Mouse (Mus musculus) heart, postnatal 4 days (tissue): Measurements from ENCODE around the gene Pde5a. TPM values are rescaled to one million over a fixed set of nuclear protein-coding genes. Genes with fewer than 3 reads are reported as not detected.

ENCODE experiments used
- DNase-seq: peaks from one replicate; pipeline ENCODE4 v3.0.0; 2021
- total RNA-seq, 2 experiments: library from RNA; stranded (reverse); gene quantifications; 2 replicates each; pipeline ENCODE4 v1.2.3; 2021

Gene Pde5a
- 10 to 100 TPM in 1 of 2 experiments, 1 to 10 TPM in 1; 9.7 to 10.1 TPM for total RNA-seq

DNA sequence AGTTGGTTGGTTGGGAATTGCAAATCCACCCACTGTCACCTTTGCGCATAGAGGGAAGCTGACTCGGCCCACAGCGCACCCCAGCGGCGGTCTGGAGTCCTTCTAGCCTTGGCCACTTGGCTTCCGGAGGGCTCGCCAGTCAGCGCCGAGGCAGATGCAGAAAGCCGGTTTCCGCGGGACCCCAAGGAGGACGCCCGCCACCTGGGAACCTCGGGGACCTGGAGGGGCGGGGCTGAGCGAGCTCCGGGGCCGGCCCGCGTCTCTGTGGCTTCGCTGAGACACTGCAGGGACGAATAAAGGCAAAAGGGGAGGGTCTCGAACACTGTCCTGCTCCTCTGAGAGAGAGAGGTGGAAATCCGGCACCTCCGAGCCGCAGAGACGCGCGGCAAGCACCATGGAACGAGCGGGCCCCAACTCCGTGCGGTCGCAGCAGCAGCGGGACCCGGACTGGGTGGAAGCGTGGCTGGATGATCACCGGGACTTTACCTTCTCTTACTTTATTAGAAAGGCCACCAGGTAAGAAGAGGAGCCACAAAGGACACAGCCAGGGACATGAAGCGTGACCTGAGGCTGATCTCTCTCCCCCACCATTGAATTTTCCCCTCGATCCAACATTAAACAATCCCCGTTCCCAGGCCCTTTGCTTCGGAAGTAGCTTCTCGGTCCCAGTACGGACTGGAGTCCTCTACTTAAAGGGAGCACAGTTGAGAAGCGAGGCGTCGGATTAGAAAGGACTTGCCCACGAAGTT lies at the start of gene Pde5a:
Gene Pde5a, plus strand, starts transcription at position 96 of the 749 bp plus-strand sequence.
- peak; percentile 89 for DNase-seq

DNA sequence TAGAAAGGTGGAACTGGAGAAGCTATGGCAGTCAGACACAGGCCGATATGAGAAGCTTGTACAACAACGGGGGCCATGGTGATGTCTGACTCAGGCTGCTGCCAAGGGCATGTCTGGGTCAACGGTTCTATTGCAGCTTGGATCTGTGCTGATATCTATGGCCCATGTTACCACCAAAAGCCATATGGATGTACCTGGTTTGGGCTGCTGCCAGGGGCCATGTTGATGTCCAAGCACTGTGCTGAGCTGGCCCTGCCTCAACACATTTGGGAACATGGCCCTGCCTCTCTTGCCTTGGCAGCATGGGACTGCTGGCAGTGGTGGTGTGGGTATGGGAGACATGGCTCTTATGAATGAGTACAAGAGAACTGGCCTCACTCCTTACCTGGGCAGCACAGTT lies 47.9 kb upstream of the Pde5a start:
- no peak for DNase-seq

DNA sequence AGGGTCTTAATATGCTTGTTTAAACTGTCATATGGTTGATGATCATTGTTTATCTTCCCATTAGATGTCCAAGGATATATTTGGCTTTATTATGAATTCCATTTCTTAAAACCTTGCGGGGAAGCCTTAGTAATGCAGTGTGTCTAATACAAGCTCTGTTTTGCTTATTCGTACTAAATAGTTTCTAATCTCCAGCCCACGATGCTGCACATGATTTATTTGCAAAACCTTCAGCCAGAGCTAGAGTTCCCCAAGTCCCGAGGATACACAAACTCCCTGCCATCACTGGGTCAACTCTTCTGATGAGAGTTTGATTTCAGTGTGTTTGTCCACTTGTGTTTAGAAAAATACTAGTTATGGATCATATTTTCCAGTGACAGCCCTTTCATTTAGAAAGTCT lies 46.4 kb upstream of the Pde5a start:
- no peak for DNase-seq

DNA sequence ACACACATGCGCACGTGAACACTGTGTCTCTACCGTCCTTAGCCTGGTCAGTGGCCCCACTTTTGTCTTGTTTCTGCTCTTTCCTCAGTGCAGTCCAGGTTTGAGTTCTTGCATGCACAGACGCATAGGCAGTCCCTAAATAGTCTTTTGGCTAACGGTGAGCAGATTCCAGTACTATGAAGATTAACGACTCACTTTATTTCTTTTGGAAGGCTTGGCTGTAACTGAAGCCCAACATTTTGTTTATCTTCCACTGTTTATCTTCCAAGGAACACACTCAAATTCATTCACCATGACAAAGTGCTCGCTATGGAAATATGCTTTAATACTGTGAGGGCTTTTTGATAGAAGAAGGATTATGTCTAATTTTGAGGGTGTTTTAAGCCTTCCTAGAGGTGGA lies 43.9 kb upstream of the Pde5a start:
- no peak for DNase-seq

- DNase-seq = no peak
Observed at GRCm38 (mm10) chr3:122693039-122693438, 35.7 kb upstream of the Pde5a start.

GRCm38 (mm10) chr3:122695870-122696269 lies 32.9 kb upstream of the Pde5a start:
- DNase-seq = no peak

DNA sequence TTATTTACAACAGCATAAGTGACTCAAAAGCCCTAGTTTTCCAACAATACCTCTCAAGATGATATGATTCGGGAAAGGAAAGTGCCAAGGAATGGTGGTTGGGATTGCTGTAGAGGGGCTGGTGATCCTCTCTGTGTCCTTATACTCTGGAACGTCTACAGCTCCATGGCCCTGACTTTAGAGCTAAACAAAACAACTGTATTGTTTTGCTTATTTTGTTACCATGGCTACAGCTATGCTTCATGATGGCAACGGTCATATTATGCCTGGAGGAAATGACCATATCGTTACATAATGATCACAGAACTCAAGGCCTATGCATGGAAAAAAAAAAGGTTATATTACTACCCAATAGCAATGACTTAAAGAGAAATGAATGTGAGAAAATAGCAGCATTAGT lies 32.1 kb upstream of the Pde5a start:
- no peak for DNase-seq

GRCm38 (mm10) chr3:122704209-122704608 lies 24.5 kb upstream of the Pde5a start:
- peak; percentile 14 for DNase-seq

DNA sequence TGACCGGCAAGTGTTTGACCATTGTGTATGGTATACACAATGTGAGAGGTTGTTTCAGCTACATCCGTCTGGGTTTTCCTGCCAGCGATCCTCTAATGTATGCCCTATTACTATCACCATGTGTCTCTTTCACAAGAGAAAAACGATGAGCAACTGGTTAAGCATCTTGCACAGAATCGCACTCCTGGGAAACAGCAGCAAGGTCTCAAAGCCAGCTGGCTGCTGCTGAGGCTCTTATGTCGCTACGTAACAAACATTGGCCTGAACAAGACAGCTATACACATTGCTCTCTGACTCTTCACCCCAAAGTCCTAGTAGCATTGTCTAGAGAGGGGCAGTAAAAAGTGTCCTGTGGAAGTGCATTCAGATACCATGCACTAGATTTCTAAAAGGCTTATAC lies 23.5 kb upstream of the Pde5a start:
- no peak for DNase-seq

GRCm38 (mm10) chr3:122708485-122708884 lies 20.3 kb upstream of the Pde5a start:
- DNase-seq = no peak

DNA sequence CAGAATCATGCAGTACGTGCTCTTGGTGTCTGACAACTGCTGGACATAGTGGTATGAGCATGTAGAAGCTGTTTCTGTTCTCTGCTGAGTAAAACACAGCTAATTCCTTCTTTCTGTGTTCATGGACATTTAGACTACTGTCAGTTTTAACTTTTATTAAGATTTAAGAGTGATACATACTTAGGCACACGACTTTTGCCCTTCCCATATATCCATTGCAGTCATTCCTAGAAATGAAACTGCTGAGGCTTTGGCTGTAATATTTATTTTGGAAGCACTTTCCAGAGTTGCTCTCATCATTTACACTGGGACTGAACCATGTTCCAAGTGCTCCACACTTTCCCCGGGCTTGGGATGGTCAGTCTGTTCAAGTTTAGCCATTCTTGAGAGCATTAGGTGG lies 18.6 kb upstream of the Pde5a start:
- no peak for DNase-seq

- DNase-seq = no peak
Observed at GRCm38 (mm10) chr3:122718631-122719030, 10.1 kb upstream of the Pde5a start.

DNA sequence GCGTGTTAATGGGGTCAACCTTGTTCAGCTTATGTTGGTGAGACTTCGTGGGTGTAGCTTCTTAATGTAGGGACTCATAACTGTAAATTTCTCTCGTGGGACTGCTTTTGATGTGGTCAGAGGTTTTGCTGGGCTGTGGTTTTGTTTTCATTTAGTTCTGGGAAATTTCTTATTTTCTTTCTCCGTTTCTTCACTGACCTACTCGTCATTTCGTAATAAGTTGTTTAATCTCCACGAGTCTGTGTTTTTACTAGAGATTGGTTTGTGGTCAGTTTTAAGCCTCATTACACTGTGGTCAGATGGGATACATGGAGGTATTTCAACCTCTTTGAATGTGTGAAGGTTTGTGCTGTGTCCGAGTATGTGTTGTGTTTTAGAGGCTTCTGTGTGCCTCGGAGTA lies 7.2 kb upstream of the Pde5a start:
- DNase-seq = no peak

GRCm38 (mm10) chr3:122729601-122729959 lies 833 bp downstream of the Pde5a start:
- DNase-seq = peak; percentile 67

DNA sequence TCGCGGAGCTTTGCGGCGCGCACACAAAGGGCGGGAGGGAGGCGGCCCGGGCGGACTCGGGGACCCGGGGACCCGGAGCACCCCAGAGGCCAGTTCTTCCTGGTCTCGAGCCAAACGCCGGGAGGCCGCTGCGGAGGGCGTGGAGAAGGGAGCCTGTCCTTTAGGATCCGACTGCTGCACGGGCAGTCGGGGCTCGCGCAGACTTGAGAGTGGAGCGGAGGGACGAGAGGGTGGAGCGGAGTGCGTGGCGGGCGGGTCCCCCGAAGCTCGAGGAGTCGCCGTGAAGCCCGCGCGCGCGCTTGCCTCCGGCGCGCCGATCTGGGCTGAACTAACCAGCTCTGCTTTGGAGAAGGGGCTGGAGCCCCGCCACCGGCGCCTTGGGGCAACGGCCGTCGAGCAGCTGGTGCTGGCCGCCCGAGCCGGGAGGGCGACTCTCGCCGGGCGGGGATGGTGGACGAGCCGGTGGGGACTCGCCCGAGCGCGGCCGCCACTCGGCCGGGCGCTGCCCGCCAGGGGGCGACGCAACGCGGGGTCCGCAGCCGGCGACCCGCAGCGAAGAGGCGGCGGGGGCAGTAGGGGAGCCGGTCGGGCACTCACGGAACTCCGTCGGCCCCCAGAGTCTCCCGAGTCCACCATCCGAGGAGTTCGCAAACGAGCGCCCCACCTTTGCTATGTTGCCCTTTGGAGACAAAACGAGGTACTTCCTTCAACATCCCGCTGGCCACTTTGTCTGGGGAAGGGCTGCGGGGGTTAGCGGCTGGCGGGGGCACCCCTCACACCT lies 1.4 kb downstream of the Pde5a start:
- DNase-seq = peak; percentile 83

- DNase-seq = no peak
Observed at GRCm38 (mm10) chr3:122730741-122731235, 2.0 kb downstream of the Pde5a start.

DNA sequence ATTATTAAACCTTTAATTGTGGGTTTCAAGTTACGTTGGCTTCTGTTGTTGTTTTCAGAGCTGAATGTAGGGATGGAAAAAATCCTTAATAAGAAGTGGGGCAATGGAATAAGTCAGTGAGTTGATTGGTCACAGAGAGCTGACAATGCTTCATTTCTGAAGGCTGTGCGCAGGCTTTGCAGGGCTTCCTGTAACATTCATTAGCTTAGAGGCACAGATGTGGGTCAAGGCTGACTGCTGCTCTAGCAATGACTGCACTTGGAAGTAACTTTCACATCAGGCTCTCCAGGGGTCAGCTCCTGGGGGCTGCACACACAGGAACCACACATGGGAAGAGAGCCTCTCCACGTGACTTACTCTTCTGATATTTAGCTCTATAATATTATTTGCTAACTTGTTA lies 5.1 kb downstream of the Pde5a start:
- no peak for DNase-seq

- DNase-seq = no peak
Observed at GRCm38 (mm10) chr3:122734329-122734728, 5.6 kb downstream of the Pde5a start.

DNA sequence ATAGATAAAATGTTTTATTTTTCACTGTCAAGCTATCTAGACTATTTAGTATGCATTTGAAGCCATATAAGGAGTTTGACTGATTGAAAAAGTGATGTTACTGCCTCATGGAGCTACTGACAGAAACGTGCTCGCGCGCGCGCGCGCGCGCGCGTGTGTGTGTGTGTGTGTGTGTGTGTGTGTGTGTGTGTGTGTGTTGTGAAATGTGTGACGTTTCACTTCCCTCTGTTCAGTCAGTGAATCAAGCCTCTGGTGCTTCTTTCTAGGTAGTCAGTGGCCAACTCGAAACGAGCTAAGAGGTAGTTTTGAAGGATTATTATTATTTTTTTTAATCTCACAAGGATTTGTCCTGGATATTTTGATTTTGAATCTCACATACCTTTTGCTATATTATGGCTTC lies 10.7 kb downstream of the Pde5a start:
- no peak for DNase-seq

DNA sequence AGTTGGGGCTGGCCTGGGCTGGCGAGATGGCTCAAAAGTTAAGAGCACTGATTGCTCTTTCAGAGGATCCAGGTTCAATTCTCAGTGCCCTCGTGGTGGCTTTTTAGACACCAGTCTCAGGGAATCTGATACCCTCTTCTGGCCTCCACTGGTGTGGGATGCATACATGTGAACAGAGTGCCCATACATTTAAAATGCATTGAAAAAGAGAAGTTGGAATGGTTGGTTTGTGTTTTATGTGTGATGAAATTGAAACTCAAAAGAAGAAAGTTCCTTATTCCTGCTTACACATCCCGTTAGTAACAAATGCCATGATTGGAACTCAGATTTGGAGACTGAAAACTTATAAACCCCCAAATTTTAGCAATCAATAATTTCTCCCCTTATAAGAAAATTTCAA lies 15.5 kb downstream of the Pde5a start:
- DNase-seq = no peak

DNA sequence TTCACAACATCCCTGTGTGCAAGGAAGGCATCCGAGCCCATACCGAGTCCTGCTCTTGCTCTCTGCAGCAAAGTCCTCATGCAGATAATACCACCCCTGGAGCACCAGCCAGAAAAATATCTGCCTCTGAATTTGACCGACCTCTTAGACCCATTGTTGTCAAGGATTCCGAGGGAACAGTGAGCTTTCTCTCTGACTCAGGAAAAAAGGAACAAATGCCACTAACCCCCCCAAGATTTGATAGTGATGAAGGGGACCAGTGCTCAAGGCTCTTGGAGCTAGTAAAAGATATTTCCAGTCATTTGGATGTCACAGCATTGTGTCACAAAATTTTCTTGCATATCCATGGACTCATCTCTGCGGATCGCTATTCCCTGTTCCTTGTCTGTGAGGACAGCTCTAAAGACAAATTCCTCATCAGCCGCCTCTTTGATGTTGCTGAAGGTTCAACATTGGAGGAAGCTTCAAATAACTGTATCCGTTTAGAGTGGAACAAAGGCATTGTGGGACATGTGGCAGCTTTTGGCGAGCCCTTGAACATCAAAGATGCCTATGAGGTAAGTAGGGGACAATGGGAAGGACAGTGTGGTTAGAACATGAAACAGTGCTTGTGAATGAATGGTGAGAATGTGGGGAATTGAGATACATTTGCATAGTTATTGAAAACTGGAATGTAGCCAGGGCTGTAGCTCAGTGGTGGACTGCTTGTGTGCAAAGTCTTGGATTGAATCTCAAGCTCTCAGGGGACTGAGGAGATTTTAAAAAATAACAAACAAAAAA lies 19.4 kb downstream of the Pde5a start:
- no peak for DNase-seq

DNA sequence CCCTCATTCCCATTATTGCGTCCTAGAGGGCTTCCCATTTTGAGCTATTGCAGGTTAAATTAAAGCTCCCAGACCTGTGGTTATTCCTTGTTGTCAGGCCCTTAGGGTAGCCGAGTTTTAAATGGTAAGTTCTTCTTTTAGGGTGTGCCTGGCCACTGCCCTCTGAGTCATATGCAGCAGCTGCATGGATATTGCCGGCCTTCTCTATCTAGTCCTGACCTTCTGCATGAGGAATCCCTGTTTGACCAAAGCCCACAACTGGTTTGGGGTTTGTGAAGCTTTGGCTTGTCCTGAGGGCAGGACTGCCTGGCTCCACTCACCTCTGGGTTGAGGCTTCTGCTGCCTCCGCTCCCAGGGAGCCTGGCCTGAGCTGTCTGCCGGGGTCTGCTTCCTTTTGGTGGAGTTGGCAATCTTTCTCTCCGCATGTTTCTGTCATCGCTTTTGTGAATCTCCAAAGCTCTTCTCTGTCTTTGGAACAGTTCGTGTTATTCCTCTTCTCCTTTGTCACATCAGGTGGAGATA lies 34.6 kb downstream of the Pde5a start:
- DNase-seq = no peak

DNA sequence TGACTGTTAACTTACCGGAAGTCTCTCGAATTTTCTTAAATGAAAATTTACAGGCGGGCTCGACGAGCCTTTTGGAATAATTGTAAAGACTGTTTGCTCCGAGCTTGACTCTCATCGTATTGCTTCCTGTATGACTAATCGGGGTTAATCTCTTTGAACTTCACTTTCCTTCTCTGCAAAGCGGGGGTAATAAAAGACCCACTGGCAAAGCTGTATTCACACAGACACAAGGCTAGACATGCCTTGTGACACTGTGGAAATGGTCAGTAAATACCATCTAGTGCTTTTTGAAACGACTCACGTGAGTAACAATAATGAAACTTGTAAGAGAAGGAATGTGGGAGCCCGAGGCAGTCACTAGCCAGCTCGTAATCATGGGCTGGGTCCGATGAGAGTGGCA lies 35.0 kb downstream of the Pde5a start:
- DNase-seq = no peak
